Comparison of ENCODE assay signal across 15 mouse cellular contexts in the genomic region with DNA sequence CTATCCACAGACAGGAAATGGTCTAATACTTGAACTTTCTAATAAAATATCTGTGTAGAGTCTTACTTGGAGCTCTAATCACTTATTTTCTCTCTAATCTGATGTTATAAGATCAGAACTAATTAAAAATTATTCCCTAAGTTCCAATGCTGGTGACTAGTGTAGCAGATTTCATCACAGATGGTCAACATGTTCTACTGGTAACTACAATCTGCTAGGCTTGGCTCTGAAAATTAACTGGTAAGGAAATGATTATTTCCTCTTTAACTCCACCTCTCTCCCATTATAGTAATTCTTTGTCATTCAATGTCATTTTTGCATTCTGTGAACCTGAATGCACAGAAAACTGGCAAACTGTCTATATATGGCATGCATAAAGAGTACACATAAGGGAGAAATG.
DNase-seq lines count a peak whose midpoint lies in the region; ATAC-seq and TF ChIP-seq lines count a peak whose summit lies in the region.
"Had no signal": no experiment of that assay in that cellular context is flagged by ENCODE, and none has a peak within 500 bp of the region (broad histone marks: within the 10 kb centered on the region; RNA-seq: fewer than 3 reads in every experiment).

No protein-coding gene starts in this region.

- H3K9me3 ChIP-seq in forebrain, embryonic 16.5 days (ENCODE audit: control insufficient read depth, low read length): no peaks in the 10 kb centered on the region
- no peaks in the 10 kb centered on the region for H3K9me3 ChIP-seq in forebrain, embryonic 12.5 days
- H3K9me3 ChIP-seq: embryonic facial prominence, embryonic 13.5 days; hindbrain, embryonic 15.5 days had no signal

- no peaks in the 10 kb centered on the region for H3K36me3 ChIP-seq in forebrain, embryonic 16.5 days (ENCODE audit: control insufficient read depth, insufficient read depth)
- no peaks in the 10 kb centered on the region for H3K36me3 ChIP-seq in forebrain, embryonic 12.5 days (replicated peaks)
- H3K36me3 ChIP-seq: embryonic facial prominence, embryonic 13.5 days; heart, embryonic 12.5 days; hindbrain, embryonic 15.5 days had no signal

- no peak for TF ChIP-seq POLR2A in brain, embryonic 14.5 days (IDR thresholded peaks at IDR 0.05; ENCODE audit: borderline replicate concordance, extremely low read depth, insufficient read depth, insufficient read length, poor library complexity, severe bottlenecking)

- no peaks in the 10 kb centered on the region for H3K27me3 ChIP-seq in forebrain, embryonic 16.5 days (replicated peaks; ENCODE audit: control insufficient read depth, insufficient read depth, low read length)
- no peaks in the 10 kb centered on the region for H3K27me3 ChIP-seq in forebrain, embryonic 12.5 days
- H3K27me3 ChIP-seq: embryonic facial prominence, embryonic 13.5 days; heart, embryonic 12.5 days; hindbrain, embryonic 15.5 days had no signal

- no peak overlapping the region for H3K27ac ChIP-seq in forebrain, embryonic 16.5 days (ENCODE audit: low read length)
- no peak overlapping the region for H3K27ac ChIP-seq in forebrain, embryonic 12.5 days
- H3K27ac ChIP-seq: embryonic facial prominence, embryonic 13.5 days; gastrocnemius, adult 2 months; hindbrain, embryonic 15.5 days had no signal

- no peak overlapping the region for H3K4me2 ChIP-seq in forebrain, embryonic 16.5 days (ENCODE audit: low read length)
- H3K4me2 ChIP-seq in forebrain, embryonic 12.5 days: no peak overlapping the region
- H3K4me2 ChIP-seq: embryonic facial prominence, embryonic 13.5 days; heart, embryonic 12.5 days; hindbrain, embryonic 15.5 days had no signal

- no peak for TF ChIP-seq CTCF in brain, embryonic 14.5 days (IDR thresholded peaks at IDR 0.05; ENCODE audit: borderline replicate concordance, extremely low read depth, insufficient read depth, insufficient read length)

- H3K4me1 ChIP-seq in forebrain, embryonic 16.5 days (replicated peaks; ENCODE audit: control insufficient read depth, insufficient read depth, low read length): no peaks in the 10 kb centered on the region
- H3K4me1 ChIP-seq in forebrain, embryonic 12.5 days: no peaks in the 10 kb centered on the region
- H3K4me1 ChIP-seq: embryonic facial prominence, embryonic 13.5 days; heart, embryonic 12.5 days; hindbrain, embryonic 15.5 days had no signal

- peak; percentile 52; the same call in 1 of the 2 replicates for ATAC-seq in forebrain, embryonic 16.5 days
- no peak for ATAC-seq in forebrain, embryonic 12.5 days (ENCODE audit: low FRiP score)
- ATAC-seq: intestine, embryonic 16.5 days had no signal

- DNase-seq in brain, adult 2 months (ENCODE audit: low read depth, low spot score): peak; percentile 83
- DNase-seq in brain, embryonic 14.5 days (ENCODE audit: low read depth): peak; percentile 68
- DNase-seq in layer of hippocampus, adult 9-11 months: peak; percentile 8
- no peak for DNase-seq in heart, postnatal 36 days
- DNase-seq in thymus, postnatal 0 days (ENCODE audit: low spot score): no peak
- DNase-seq: adrenal gland, adult 2 months; adrenal gland, postnatal 25 days; gastrocnemius, adult 2 months; gastrocnemius, postnatal 25 days had no signal

- H3K9ac ChIP-seq in forebrain, embryonic 16.5 days (replicated peaks; ENCODE audit: low read depth, low read length): no peak overlapping the region
- H3K9ac ChIP-seq in forebrain, embryonic 12.5 days: no peak overlapping the region
- H3K9ac ChIP-seq: embryonic facial prominence, embryonic 13.5 days; heart, embryonic 12.5 days; hindbrain, embryonic 15.5 days had no signal

- no peak overlapping the region for H3K4me3 ChIP-seq in forebrain, embryonic 16.5 days (replicated peaks; ENCODE audit: low read length)
- H3K4me3 ChIP-seq in forebrain, embryonic 12.5 days (replicated peaks): no peak overlapping the region
- H3K4me3 ChIP-seq: embryonic facial prominence, embryonic 13.5 days; gastrocnemius, adult 2 months; heart, embryonic 12.5 days; hindbrain, embryonic 15.5 days had no signal

- intact Hi-C loops in heart, postnatal 36 days (cut with DNase I): no loop called here

Comparison
In these comparisons a context has a peak if more than half of its experiments do, and no peak if none do; other contexts are left out.
1. DNase-seq: peak in brain, adult 2 months (single experiment), brain, embryonic 14.5 days (single experiment) and layer of hippocampus, adult 9-11 months (single experiment); none in heart, postnatal 36 days (0 of 2) and thymus, postnatal 0 days (single experiment).